Mouse (Mus musculus): Measurements from ENCODE around the gene Tarbp1.

DNA sequence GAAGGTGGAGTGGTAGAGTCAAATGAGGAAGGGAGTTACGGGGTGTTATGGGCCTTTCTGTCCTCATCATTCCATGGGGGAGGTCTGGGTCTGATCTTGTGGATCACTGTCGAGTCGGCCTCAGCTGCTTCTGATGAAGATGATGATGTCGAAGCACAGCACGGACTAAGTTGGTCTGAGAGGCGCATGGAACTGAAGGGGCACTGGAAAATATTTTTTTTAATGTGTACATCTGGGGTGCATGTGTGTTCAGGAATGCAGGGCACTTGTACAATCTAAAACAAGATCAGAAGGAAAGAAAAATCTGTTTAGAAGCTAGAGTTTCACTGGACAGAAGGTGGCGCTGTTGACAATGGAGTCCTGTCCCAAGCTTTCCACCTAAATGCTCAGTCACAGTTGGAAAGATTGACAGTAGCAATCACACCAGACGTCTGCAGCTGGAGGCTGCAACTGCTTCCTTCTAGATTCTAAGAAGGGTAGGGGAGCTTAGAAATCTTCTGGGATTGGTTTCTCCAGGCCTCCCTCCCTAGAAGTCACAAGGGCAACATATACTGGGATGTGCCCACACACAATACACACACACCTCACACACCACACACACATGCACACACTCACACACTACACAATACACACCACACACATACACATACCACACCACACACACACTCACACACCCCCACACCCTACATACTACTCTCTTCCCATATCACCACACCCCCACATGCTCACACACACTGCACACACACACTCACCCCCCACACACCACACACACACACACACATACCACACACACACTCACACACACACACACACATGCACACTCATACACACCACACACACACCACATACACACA, 6.9 kb upstream of the Tarbp1 start:
- TF ChIP-seq CTCF (IDR thresholded peaks at IDR 0.05; ENCODE audit: control insufficient read depth, insufficient read depth, insufficient replicate concordance, low read depth, low read length) (no peak), POLR2A (IDR thresholded peaks at IDR 0.05; ENCODE audit: control insufficient read depth, low read depth, low read length) (no peak)
